Mouse (Mus musculus) embryonic facial prominence, embryonic 15.5 days (tissue): ENCODE data around the gene 1700067P10Rik. TPM values are rescaled to one million over a fixed set of nuclear protein-coding genes. Genes with fewer than 3 reads are reported as not detected.

Source experiments
- ATAC-seq: fragments of 200-750 bp; cut with Nextera tagmentation; 2 replicates; pipeline ENCODE4 v1.8.0; 2017; ENCODE audit warnings: low read depth, moderate TSS enrichment; ENCODE audit not compliant: insufficient number of reproducible peaks, low FRiP score, low TSS enrichment
- H3K27ac ChIP-seq: fragments of 300-500 bp; sonication (generic); replicated peaks from 2 replicates; pipeline ENCODE4 v1.5.1; 2015; ENCODE audit warnings: mild to moderate bottlenecking, inconsistent platforms
- H3K27me3 ChIP-seq: fragments of 300-500 bp; sonication (generic); 2 replicates; pipeline ENCODE4 v1.6.1; 2015; ENCODE audit warnings: inconsistent platforms
- H3K36me3 ChIP-seq: fragments of 300-500 bp; sonication (generic); 2 replicates; pipeline ENCODE4 v1.6.1; 2015; ENCODE audit warnings: mild to moderate bottlenecking, inconsistent platforms
- H3K4me1 ChIP-seq: fragments of 300-500 bp; sonication (generic); 2 replicates; pipeline ENCODE4 v1.6.1; 2015; ENCODE audit warnings: inconsistent platforms
- H3K4me2 ChIP-seq: fragments of 300-500 bp; sonication (generic); replicated peaks from 2 replicates; pipeline ENCODE4 v1.6.1; 2015; ENCODE audit warnings: mild to moderate bottlenecking, inconsistent platforms
- H3K4me3 ChIP-seq: fragments of 300-500 bp; sonication (generic); replicated peaks from 2 replicates; pipeline ENCODE4 v1.5.1; 2015; ENCODE audit warnings: mild to moderate bottlenecking, inconsistent platforms
- H3K9ac ChIP-seq: fragments of 300-500 bp; sonication (generic); 2 replicates; pipeline ENCODE4 v1.6.1; 2015; ENCODE audit warnings: inconsistent platforms
- H3K9me3 ChIP-seq: fragments of 300-500 bp; sonication (generic); replicated peaks from 2 replicates; pipeline ENCODE4 v1.6.1; 2016; ENCODE audit warnings: inconsistent platforms
- WGBS: fragments of 180-500 bp; shearing (Covaris S2); methylation state at CpG from one replicate; pipeline ENCODE4 v1.1.7; 2015; 5-methylcytosine and 5-hydroxymethylcytosine counted together
- polyA plus RNA-seq: library from polyadenylated mRNA; unstranded; fragments of >200 nt; fragmentation: Nextera tagmentation; extraction: Ambion mirVana; gene quantifications from 2 replicates; pipeline ENCODE4 v1.2.1, GENCODE M21; 2015

1700067P10Rik gene
- polyA plus RNA-seq, 1 experiment from 2014 or later = not detected

DNA sequence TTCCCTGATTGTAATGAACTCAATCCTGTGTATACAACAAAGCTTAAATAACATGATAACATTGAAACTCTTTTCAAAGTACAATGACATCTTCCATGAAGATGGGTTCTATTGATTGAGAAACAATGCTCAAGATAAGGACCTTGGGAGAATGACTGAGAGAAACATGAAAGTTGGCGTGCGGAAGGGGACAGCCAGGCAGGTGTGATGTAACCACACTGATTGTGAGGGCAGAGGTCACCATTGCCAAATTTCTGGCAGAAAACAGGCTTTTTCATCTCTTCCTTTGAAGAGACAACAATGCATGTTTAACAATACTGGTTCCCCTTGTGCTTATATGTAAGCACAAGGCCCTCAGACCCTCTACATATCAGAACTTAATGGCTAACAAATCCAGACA, 43.7 kb downstream of the 1700067P10Rik start:
- ATAC-seq = no peak
- 82% methylated on average over 2 of the region's 2 CpGs for WGBS
- no peaks in the 10 kb centered on the region for H3K4me1 ChIP-seq

More for the DNA sequence above, 43.7 kb downstream of the 1700067P10Rik start:
- Histone ChIP-seq H3K27me3 (no peaks in the 10 kb centered on the region), H3K36me3 (no peaks in the 10 kb centered on the region), H3K4me2 (no peak overlapping the region), H3K4me3 (no peak overlapping the region), H3K9ac (no peak overlapping the region), H3K27ac (no peak overlapping the region), H3K9me3 (no peaks in the 10 kb centered on the region)

Other genes starting within 250 kb of the 1700067P10Rik start
- 17.0 and 19.3 TPM in 2 replicates for gene Foxp4, start 164.7 kb upstream of the 1700067P10Rik start, polyA plus RNA-seq
- not detected in 2 replicates for gene 1700122O11Rik, start 51.0 kb upstream of the 1700067P10Rik start, polyA plus RNA-seq
- gene 9830107B12Rik, start 56.9 kb downstream of the 1700067P10Rik start, polyA plus RNA-seq = not detected in 2 replicates
- 0.35 TPM in 1 of 2 replicates, not detected in the other for gene A530064D06Rik, start 78.0 kb downstream of the 1700067P10Rik start, polyA plus RNA-seq
- 0.11 TPM in 1 of 2 replicates, not detected in the other for gene Trem1, start 143.4 kb downstream of the 1700067P10Rik start, polyA plus RNA-seq
- gene Trem3, start 158.5 kb downstream of the 1700067P10Rik start, polyA plus RNA-seq = not detected in 2 replicates
- gene Treml4, start 175.0 kb downstream of the 1700067P10Rik start, polyA plus RNA-seq = 0.15 and 0.42 TPM in 2 replicates
- gene Treml2, start 210.2 kb downstream of the 1700067P10Rik start, polyA plus RNA-seq = 0.05 and 0.13 TPM in 2 replicates
- 0.24 and 0.27 TPM in 2 replicates for gene B430306N03Rik, start 226.8 kb downstream of the 1700067P10Rik start, polyA plus RNA-seq